Comparison of ENCODE assay signal across 8 mouse cellular contexts in genomic region chr4:155368684-155369083, GRCm38 (mm10). TPM values are rescaled to one million over a fixed set of nuclear protein-coding genes. Genes with fewer than 3 reads are reported as not detected.
DNase-seq lines count a peak whose midpoint lies in the region; ATAC-seq lines count a peak whose summit lies in the region.

No protein-coding gene starts in this region.

- intact Hi-C loops in heart, postnatal 25 days (cut with DNase I), result loop anchor here (10.0 kb wide), 1 partner anchor 206 kb away; no protein-coding TSS in a partner anchor
- intact Hi-C loops in left cerebral cortex, postnatal 25 days (cut with DNase I), result loop anchor here (2.0 kb wide), 1 partner anchor 40 kb away; the partner anchor contains the start of gene Cfap74

- no peak overlapping the region for H3K9ac ChIP-seq in hindbrain, embryonic 11.5 days (ENCODE audit: low read depth, low read length)
- H3K9ac ChIP-seq in hindbrain, embryonic 13.5 days, result no peak overlapping the region

- peak; percentile 87 for DNase-seq in hindbrain, embryonic 11.5 days (ENCODE audit: low spot score)
- DNase-seq in adrenal gland, postnatal 10 days, result peak; percentile 89
- DNase-seq in embryo, embryonic 9.5 days (ENCODE audit: extremely low spot score), result peak; percentile 83
- DNase-seq in heart, postnatal 25 days (ENCODE audit: low spot score), result peak; percentile 24
- DNase-seq in left cerebral cortex, postnatal 25 days (ENCODE audit: low spot score in 2 of 2), result peak; percentile 76 to 81
- DNase-seq in ovary, postnatal 10 days (ENCODE audit: low spot score), result peak; percentile 60
- DNase-seq in thymus, postnatal 0 days (ENCODE audit: low spot score), result peak; percentile 71

- no peaks in the 10 kb centered on the region for H3K9me3 ChIP-seq in hindbrain, embryonic 11.5 days (ENCODE audit: control insufficient read depth, low read length)
- no peaks in the 10 kb centered on the region for H3K9me3 ChIP-seq in hindbrain, embryonic 13.5 days

- ATAC-seq in hindbrain, embryonic 11.5 days (ENCODE audit: low FRiP score), result no peak; the same call in 1 of the 2 replicates
- ATAC-seq in hindbrain, embryonic 13.5 days (ENCODE audit: low FRiP score), result no peak

- no peak overlapping the region for H3K27ac ChIP-seq in hindbrain, embryonic 11.5 days (ENCODE audit: low read depth, low read length)
- H3K27ac ChIP-seq in hindbrain, embryonic 13.5 days, result no peak overlapping the region

- H3K36me3 ChIP-seq in hindbrain, embryonic 11.5 days (ENCODE audit: control insufficient read depth, insufficient read depth, low read length), result no peaks in the 10 kb centered on the region
- no peaks in the 10 kb centered on the region for H3K36me3 ChIP-seq in hindbrain, embryonic 13.5 days

- 27% methylated on average over 12 of the region's 12 CpGs for WGBS in hindbrain, embryonic 11.5 days
- WGBS in hindbrain, embryonic 13.5 days, result 27% methylated on average over 12 of the region's 12 CpGs

- H3K4me2 ChIP-seq in hindbrain, embryonic 11.5 days (replicated peaks; ENCODE audit: low read depth, low read length), result no peak overlapping the region
- H3K4me2 ChIP-seq in hindbrain, embryonic 13.5 days, result no peak overlapping the region

- no peaks in the 10 kb centered on the region for H3K4me1 ChIP-seq in hindbrain, embryonic 11.5 days (replicated peaks; ENCODE audit: control insufficient read depth, insufficient read depth, low read length)
- no peaks in the 10 kb centered on the region; the same call in 1 of the 2 replicates for H3K4me1 ChIP-seq in hindbrain, embryonic 13.5 days (replicated peaks)

- H3K4me3 ChIP-seq in hindbrain, embryonic 11.5 days (ENCODE audit: low read depth, low read length), result no peak overlapping the region
- H3K4me3 ChIP-seq in hindbrain, embryonic 13.5 days, result no peak overlapping the region

- H3K27me3 ChIP-seq in hindbrain, embryonic 11.5 days (ENCODE audit: control insufficient read depth, insufficient read depth, low read length), result 0 out of 2 replicates have a peak, but pooled peaks cover 3% of the 10 kb centered on the region
- peaks cover 33% of the 10 kb centered on the region for H3K27me3 ChIP-seq in hindbrain, embryonic 13.5 days

RNA-seq across cellular contexts. Expression of gene Prkcz, which starts 7.5 kb away (rescaled TPM):
- 18.3 and 19.6 TPM in 2 replicates for polyA plus RNA-seq in hindbrain, embryonic 11.5 days (2014; fragmentation: Nextera tagmentation; extraction: Ambion mirVana)
- polyA plus RNA-seq in hindbrain, embryonic 13.5 days (2015; fragmentation: Nextera tagmentation; extraction: Ambion mirVana), result 63.3 and 69.2 TPM in 2 replicates
- 1 to 10 TPM; 5.3 to 6.9 TPM for total RNA-seq in adrenal gland, postnatal 10 days (2021)
- 1 to 10 TPM; 1.7 to 2.3 TPM for total RNA-seq in heart, postnatal 25 days (2021)
- total RNA-seq in left cerebral cortex, postnatal 25 days (2021), result 100 to 1,000 TPM; 218 to 220 TPM
- polyA plus RNA-seq in thymus, postnatal 0 days (2015; fragmentation: Nextera tagmentation; extraction: Ambion mirVana), result 7.3 and 9.9 TPM in 2 replicates

RNA-seq across cellular contexts. Expression of gene Gabrd, which starts 29.2 kb away (rescaled TPM):
- polyA plus RNA-seq in hindbrain, embryonic 11.5 days (2014; fragmentation: Nextera tagmentation; extraction: Ambion mirVana), result not detected in 2 replicates
- 0.10 and 0.17 TPM in 2 replicates for polyA plus RNA-seq in hindbrain, embryonic 13.5 days (2015; fragmentation: Nextera tagmentation; extraction: Ambion mirVana)
- total RNA-seq in adrenal gland, postnatal 10 days (2021), result under 1 TPM; 0.21 to 0.45 TPM
- not detected for total RNA-seq in heart, postnatal 25 days (2021)
- 10 to 100 TPM; 73.4 to 78.2 TPM for total RNA-seq in left cerebral cortex, postnatal 25 days (2021)
- 0.50 and 0.79 TPM in 2 replicates for polyA plus RNA-seq in thymus, postnatal 0 days (2015; fragmentation: Nextera tagmentation; extraction: Ambion mirVana)

RNA-seq across cellular contexts. Expression of gene Cfap74, which starts 40.3 kb away (rescaled TPM):
- 5.4 and 6.8 TPM in 2 replicates for polyA plus RNA-seq in hindbrain, embryonic 11.5 days (2014; fragmentation: Nextera tagmentation; extraction: Ambion mirVana)
- 3.0 and 3.5 TPM in 2 replicates for polyA plus RNA-seq in hindbrain, embryonic 13.5 days (2015; fragmentation: Nextera tagmentation; extraction: Ambion mirVana)
- total RNA-seq in adrenal gland, postnatal 10 days (2021), result 1 to 10 TPM in 1 of 2 experiments, under 1 TPM in 1; 0.48 to 1.1 TPM
- total RNA-seq in heart, postnatal 25 days (2021), result under 1 TPM in 1 of 2 experiments, not detected in 1; 0.36 TPM
- 10 to 100 TPM; 12.7 to 13.7 TPM for total RNA-seq in left cerebral cortex, postnatal 25 days (2021)
- polyA plus RNA-seq in thymus, postnatal 0 days (2015; fragmentation: Nextera tagmentation; extraction: Ambion mirVana), result 13.9 and 15.2 TPM in 2 replicates

Comparison
In these comparisons a context has a peak if more than half of its experiments do, and no peak if none do; other contexts are left out.
1. DNase-seq: peak in every context shown above with its lines; median percentile 89 in adrenal gland, postnatal 10 days; 87 in hindbrain, embryonic 11.5 days; 83 in embryo, embryonic 9.5 days; 78 in left cerebral cortex, postnatal 25 days; 71 in thymus, postnatal 0 days; 60 in ovary, postnatal 10 days; 24 in heart, postnatal 25 days.
2. RNA of gene Prkcz, which starts 7.5 kb away (total RNA-seq): 218 to 220 TPM in left cerebral cortex, postnatal 25 days; 5.3 to 6.9 TPM in adrenal gland, postnatal 10 days and 1.7 to 2.3 TPM in heart, postnatal 25 days; every median in the first group is over 10 times any median in the second.
3. RNA of gene Gabrd, which starts 29.2 kb away (total RNA-seq): 73.4 to 78.2 TPM in left cerebral cortex, postnatal 25 days; 0.21 to 0.45 TPM in adrenal gland, postnatal 10 days and not detected in heart, postnatal 25 days; every median in the first group is over 10 times any median in the second.
4. RNA of gene Cfap74, which starts 40.3 kb away (total RNA-seq): 12.7 to 13.7 TPM in left cerebral cortex, postnatal 25 days; 0.48 to 1.1 TPM in adrenal gland, postnatal 10 days and 0.36 TPM in heart, postnatal 25 days; every median in the first group is over 4 times any median in the second.